Mouse (Mus musculus) CD4-positive, CD25-positive, alpha-beta regulatory T cell (primary cell): ENCODE results near the gene Golgb1. TPM values are rescaled to one million over a fixed set of nuclear protein-coding genes. Genes with fewer than 3 reads are reported as not detected.

ENCODE experiments used
- polyA plus RNA-seq: library from polyadenylated mRNA; unstranded; fragments of 100-300 nt; shearing (Covaris generic); gene quantifications from one replicate; pipeline ENCODE4 v1.2.1, GENCODE M21; 2017

Gene Golgb1
- 39.5 TPM for polyA plus RNA-seq

DNA sequence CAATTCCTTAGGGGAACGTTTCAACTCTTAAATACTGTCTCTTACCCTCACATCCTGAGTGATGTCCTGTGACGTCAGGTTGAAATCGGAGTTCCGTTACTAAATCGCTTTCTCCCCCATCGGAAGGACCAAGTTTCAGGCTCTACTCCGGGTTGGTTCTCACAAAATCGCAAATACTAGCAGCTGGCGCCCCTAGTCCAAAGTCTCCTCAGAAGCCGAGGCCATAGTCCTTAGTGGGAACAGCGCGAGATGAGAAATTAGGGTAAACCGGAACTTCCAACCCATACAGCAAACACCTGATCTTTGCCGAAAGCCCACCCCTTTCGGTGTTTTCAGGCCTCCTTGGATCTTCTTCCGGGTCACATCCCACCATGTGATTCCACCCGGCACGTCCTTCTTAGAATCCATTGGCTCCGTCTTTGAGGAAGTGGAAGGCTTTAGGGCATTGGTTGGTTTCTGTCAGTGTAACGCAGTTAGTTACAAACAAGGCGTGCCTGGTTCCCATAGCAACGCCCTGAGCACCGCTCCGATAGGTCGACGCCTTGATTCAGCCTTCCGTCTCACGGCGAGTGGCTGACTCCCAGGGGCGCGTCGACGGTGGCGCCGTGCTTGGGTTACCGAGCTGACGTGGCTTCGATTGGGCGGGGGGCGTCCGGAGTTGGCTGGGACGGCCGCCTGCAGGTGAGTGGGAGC is at the start of gene Golgb1, which contains the start of gene Eaf2:
Gene Golgb1 (plus strand): TSS at position 558 of the 693 bp plus-strand sequence.
Gene Eaf2 (minus strand): TSS at position 421 of the 693 bp plus-strand sequence.

DNA sequence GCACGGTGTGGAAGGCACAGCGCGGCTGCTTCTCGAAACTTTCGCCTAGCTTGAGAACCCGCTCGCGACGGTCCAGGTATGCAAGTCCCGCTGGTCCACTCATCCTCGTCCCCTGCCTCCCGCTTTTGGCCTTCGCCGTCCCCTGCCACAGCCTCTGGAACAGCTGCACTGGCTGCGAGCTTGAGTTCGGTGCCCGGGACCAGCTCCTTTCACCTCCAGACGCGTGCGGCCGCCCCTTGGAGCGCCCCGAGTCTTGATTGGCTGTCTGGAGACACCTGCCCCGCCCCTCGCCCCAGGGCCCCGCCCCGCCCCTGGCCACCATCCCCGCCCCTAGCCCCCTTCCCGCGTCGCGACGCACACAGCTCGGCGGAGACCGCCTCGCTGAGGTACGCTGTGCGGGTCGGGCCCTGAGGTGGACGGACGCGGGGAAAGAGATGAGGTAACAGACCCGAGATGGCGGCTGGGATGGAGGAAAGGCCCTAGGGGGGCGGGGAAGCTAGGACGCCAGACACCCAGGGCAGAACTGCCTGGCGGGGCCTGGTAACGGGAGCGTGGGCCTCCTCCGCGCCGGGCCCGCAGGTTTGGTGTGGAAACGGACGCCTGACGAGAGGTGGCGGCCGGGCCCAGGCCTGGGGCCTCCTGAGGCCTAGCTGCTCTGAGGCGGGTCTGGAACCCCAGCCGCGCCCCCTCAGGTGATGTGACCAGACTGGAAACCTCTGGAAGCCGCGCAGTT is 46.7 kb upstream of the Golgb1 start, which contains the start of gene Iqcb1:
Gene Iqcb1 (plus strand): TSS at position 332 of the 733 bp plus-strand sequence.

DNA sequence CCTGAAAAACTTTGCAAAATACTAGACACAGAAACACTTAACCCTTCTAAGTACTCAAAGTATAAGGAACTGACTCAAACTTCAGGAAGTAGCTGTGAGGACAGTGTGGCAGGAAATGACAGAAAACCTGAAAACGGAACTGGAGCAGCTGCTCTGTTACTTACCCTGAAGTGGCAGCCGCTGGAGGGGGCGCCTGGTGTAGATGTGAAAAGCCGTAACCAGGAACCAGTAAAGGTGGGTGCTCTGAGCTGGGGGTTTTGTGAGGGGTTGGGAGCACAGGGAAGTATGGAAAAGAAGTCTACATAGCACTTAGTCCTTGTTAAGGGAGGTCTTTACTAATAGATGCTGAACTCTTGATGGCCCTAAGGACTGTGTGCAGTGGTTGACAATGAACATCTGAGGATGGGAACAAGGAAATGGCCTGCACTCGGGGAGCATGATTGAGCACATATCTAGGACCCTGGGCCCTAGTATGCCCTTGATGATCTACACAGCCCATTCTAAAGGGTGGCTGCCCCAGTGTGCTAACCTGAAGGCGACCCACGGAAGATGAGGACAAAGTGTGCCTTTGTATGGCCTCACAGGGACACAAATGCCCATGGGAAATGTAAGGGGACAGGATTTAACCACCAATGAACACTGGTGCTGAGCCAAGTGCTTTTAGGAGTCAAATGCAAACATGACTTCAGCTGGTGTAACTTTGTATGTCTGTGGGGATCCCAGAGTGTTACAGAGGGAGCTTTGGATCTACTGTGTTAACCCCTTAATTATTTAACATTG is 60.1 kb downstream of the Golgb1 start, which contains the start of gene Hcls1:
Gene Hcls1 (plus strand): TSS at position 143 of the 780 bp plus-strand sequence.

Other genes with a start within 250 kb of the Golgb1 start
- gene Cd86, start 209.1 kb upstream of the Golgb1 start, polyA plus RNA-seq = 34.8 TPM
- 10.4 TPM for gene Ildr1, start 181.2 kb upstream of the Golgb1 start, polyA plus RNA-seq
- 1.2 TPM for gene Slc15a2, start 90.2 kb upstream of the Golgb1 start, polyA plus RNA-seq
- gene Iqcb1, start 46.8 kb upstream of the Golgb1 start, polyA plus RNA-seq = 16.1 TPM
- 0.75 TPM for gene Eaf2, start 137 bp upstream of the Golgb1 start, polyA plus RNA-seq
- 178 TPM for gene Hcls1, start 59.8 kb downstream of the Golgb1 start, polyA plus RNA-seq
- gene Fbxo40, start 115.3 kb downstream of the Golgb1 start, polyA plus RNA-seq = 0.49 TPM
- gene Polq, start 136.6 kb downstream of the Golgb1 start, polyA plus RNA-seq = 1.2 TPM